Mouse (Mus musculus): Measurements from ENCODE around the gene Olfr1368.

DNA sequence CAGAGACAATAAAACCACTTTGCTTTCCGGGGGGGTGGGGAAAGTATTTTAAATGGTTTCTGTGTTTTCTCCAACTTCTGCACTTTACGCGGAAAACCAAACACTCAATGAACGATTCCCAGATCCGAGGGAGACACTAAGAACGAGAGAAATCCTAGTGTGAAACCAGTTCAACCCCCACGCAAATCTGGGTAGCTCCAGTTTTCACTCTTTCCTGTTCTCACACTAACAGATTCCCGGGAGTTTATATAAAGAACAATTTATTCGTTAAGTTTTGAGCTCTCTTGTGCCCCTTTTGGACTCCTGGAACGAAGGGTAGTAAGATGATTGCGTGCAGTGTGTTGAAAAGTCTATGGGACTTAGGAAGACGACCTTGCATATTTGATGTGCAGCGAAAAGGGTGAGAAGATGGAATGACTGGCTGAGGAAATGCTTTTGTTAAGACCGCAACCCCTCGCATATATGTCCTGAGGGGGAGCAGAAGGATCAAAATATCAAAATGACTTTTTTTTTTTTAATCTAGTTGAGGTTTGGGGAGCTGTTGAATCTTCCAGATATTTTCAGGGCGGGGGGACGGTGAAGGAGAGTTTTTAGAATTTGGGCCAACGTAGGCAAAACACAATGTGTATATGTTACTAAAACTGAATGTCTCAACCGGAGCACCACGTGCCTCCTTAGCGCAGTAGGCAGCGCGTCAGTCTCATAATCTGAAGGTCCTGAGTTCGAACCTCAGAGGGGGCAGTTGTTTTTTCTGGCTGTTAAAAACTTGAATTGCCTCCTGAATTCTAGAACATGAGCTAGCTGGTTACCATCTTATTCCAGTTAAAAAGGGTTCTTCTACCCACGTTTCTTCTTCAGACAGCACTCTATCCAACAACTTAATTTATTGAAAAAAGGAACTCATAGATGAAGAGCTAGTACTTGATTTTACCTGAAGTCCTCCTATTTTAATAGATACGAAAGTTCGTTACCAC lies 21.6 kb upstream of the Olfr1368 start:
- TF ChIP-seq MYOG (IDR thresholded peaks at IDR 0.05; ENCODE audit: control insufficient read depth, extremely low read depth, insufficient read length) (no peak), CTCF (IDR thresholded peaks at IDR 0.05; ENCODE audit: control insufficient read depth, insufficient read depth, insufficient read length) (no peak)

Data from C2C12 (cell line).